Mouse (Mus musculus) heart, embryonic 14.5 days (tissue): Measurements from ENCODE around the gene Dnah17. TPM values are rescaled to one million over a fixed set of nuclear protein-coding genes. Genes with fewer than 3 reads are reported as not detected.

Source experiments
- ATAC-seq: fragments of 200-750 bp; cut with Nextera tagmentation; 2 replicates; pipeline ENCODE4 v1.8.0; 2017; ENCODE audit warnings: low read depth, moderate TSS enrichment; ENCODE audit not compliant: insufficient number of reproducible peaks, insufficient read depth, low FRiP score
- H3K27ac ChIP-seq, 2 experiments: fragments of 200-500 bp in 1 of 2; fragments of 300-500 bp in 1 of 2; sonication (generic) in 1 of 2; replicated peaks in 1 of 2; 2 replicates each; pipeline ENCODE4 v1.5.1; 2012 to 2014; ENCODE audit warnings: low read depth in 2 of 2, low read length in 2 of 2, control low read depth in 1 of 2, mild to moderate bottlenecking in 1 of 2, mixed read lengths in 1 of 2; ENCODE audit not compliant: control insufficient read depth in 1 of 2, insufficient read depth in 1 of 2
- H3K27me3 ChIP-seq: fragments of 300-500 bp; sonication (generic); 2 replicates; pipeline ENCODE4 v1.6.1; 2014; ENCODE audit warnings: mild to moderate bottlenecking, low read length, control low read depth; ENCODE audit not compliant: control insufficient read depth, insufficient read depth
- H3K36me3 ChIP-seq: fragments of 300-500 bp; sonication (generic); 2 replicates; pipeline ENCODE4 v1.6.1; 2014; ENCODE audit warnings: mild to moderate bottlenecking, control low read depth, low read length, mixed read lengths; ENCODE audit not compliant: control insufficient read depth, insufficient read depth
- H3K4me1 ChIP-seq, 2 experiments: fragments of 200-500 bp in 1 of 2; fragments of 300-500 bp in 1 of 2; sonication (generic) in 1 of 2; 2 replicates each; pipeline ENCODE4 v1.6.1; 2012 to 2014; ENCODE audit warnings: low read length in 2 of 2, control low read depth in 1 of 2, mixed read lengths in 1 of 2; ENCODE audit not compliant: control insufficient read depth in 2 of 2, insufficient read depth in 2 of 2
- H3K4me2 ChIP-seq: fragments of 300-500 bp; sonication (generic); 2 replicates; pipeline ENCODE4 v1.6.1; 2014; ENCODE audit warnings: mild to moderate bottlenecking, low read length
- H3K4me3 ChIP-seq, 2 experiments: fragments of 200-500 bp in 1 of 2; fragments of 300-500 bp in 1 of 2; sonication (generic) in 1 of 2; 2 replicates each; pipeline ENCODE4 v1.5.1; 2012 to 2014; ENCODE audit warnings: low read length in 2 of 2, mild to moderate bottlenecking in 2 of 2, control low read depth in 1 of 2, low read depth in 1 of 2, moderate library complexity in 1 of 2; ENCODE audit not compliant: control insufficient read depth in 1 of 2, insufficient read depth in 1 of 2
- H3K9ac ChIP-seq: fragments of 300-500 bp; sonication (generic); 2 replicates; pipeline ENCODE4 v1.6.1; 2014; ENCODE audit warnings: mild to moderate bottlenecking, low read length
- H3K9me3 ChIP-seq: fragments of 300-500 bp; sonication (generic); 2 replicates; pipeline ENCODE4 v1.6.1; 2016; ENCODE audit warnings: low read length, control low read depth; ENCODE audit not compliant: control insufficient read depth
- WGBS: fragments of 180-500 bp; shearing (Covaris S2); extraction: QIAGEN DNeasy Blood & Tissue Kit; methylation state at CpG from one replicate; pipeline ENCODE4 v1.1.7; 2014; 5-methylcytosine and 5-hydroxymethylcytosine counted together
- polyA plus RNA-seq: library from polyadenylated mRNA; unstranded; fragments of >200 nt; fragmentation: Nextera tagmentation; extraction: Ambion mirVana; gene quantifications from 2 replicates; pipeline ENCODE4 v1.2.1, GENCODE M21; 2014

Dnah17 gene
- polyA plus RNA-seq, 1 experiment from 2014 or later: 0.23 TPM

- 85% methylated on average over 16 of the region's 16 CpGs for WGBS
- Histone ChIP-seq H3K4me1 (no peaks in the 10 kb centered on the region), H3K36me3 (no peaks in the 10 kb centered on the region), H3K9ac (no peak overlapping the region), H3K4me2 (no peak overlapping the region), H3K4me3 (no peak overlapping the region), H3K27me3 (no peaks in the 10 kb centered on the region), H3K9me3 (no peaks in the 10 kb centered on the region), H3K27ac (no peak overlapping the region)
- ATAC-seq: no peak
Measured at GRCm38 (mm10) chr11:118050174-118050573, 80.3 kb downstream of the Dnah17 start.

DNA sequence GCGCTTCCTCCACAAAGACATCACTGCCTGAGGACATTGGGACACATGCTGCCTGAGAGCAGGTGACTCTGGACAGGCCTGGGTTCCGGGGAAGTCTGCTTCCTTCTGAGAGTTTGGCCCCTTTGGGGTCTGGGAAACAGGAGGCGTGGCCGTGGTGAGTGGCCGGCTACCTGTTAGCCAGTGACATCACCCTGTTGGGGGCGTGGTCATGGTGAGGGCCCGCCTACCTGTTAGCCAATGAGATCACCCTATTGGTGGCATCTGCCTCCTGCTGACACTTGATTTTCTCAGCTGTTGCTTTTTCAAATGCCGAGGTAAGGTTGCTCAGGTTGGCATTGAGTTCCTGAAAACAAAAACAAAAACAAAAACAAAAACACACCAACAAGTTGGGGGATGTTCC lies 80.8 kb downstream of the Dnah17 start:
- Histone ChIP-seq H3K9me3 (no peaks in the 10 kb centered on the region), H3K4me3 (no peak overlapping the region), H3K27me3 (no peaks in the 10 kb centered on the region), H3K9ac (no peak overlapping the region), H3K36me3 (no peaks in the 10 kb centered on the region), H3K4me2 (no peak overlapping the region), H3K27ac (no peak overlapping the region), H3K4me1 (no peaks in the 10 kb centered on the region)
- 28% methylated on average over 8 of the region's 8 CpGs for WGBS
- no peak for ATAC-seq

GRCm38 (mm10) chr11:118043293-118043907 lies 87.0 kb downstream of the Dnah17 start:
- WGBS: 48% methylated on average over 14 of the region's 14 CpGs
- no peak for ATAC-seq
- H3K9me3 ChIP-seq: no peaks in the 10 kb centered on the region
- no peak overlapping the region for H3K4me3 ChIP-seq
- no peak overlapping the region for H3K4me2 ChIP-seq
- H3K27me3 ChIP-seq: no peaks in the 10 kb centered on the region
- peaks cover 6 to 7% of the 10 kb centered on the region in 2 experiments; a peak in 3 of 4 replicates for H3K4me1 ChIP-seq
- H3K9ac ChIP-seq: no peak overlapping the region
- H3K27ac ChIP-seq: no peak overlapping the region
- no peaks in the 10 kb centered on the region for H3K36me3 ChIP-seq

GRCm38 (mm10) chr11:118042791-118043190 lies 87.6 kb downstream of the Dnah17 start:
- 75% methylated on average over 9 of the region's 9 CpGs for WGBS
- no peak overlapping the region for H3K9ac ChIP-seq
- no peaks in the 10 kb centered on the region for H3K27me3 ChIP-seq
- H3K4me2 ChIP-seq: no peak overlapping the region
- no peaks in the 10 kb centered on the region for H3K36me3 ChIP-seq
- no peak overlapping the region for H3K4me3 ChIP-seq
- no peak for ATAC-seq
- H3K27ac ChIP-seq: no peak overlapping the region
- no peaks in the 10 kb centered on the region for H3K9me3 ChIP-seq
- H3K4me1 ChIP-seq: peaks cover 6 to 7% of the 10 kb centered on the region in 2 experiments; a peak in 3 of 4 replicates

- Histone ChIP-seq H3K27ac (no peak overlapping the region), H3K4me3 (no peak overlapping the region), H3K27me3 (no peaks in the 10 kb centered on the region), H3K9me3 (no peaks in the 10 kb centered on the region), H3K4me2 (no peak overlapping the region), H3K9ac (no peak overlapping the region), H3K36me3 (no peaks in the 10 kb centered on the region), H3K4me1 (peaks cover 0 to 3% of the 10 kb centered on the region in 2 experiments; a peak in 1 of 4 replicates)
- ATAC-seq: no peak
- 72% methylated on average over 9 of the region's 9 CpGs for WGBS
Measured at GRCm38 (mm10) chr11:118035068-118035467, 95.4 kb downstream of the Dnah17 start.

- Histone ChIP-seq H3K9ac (no peak overlapping the region), H3K4me3 (no peak overlapping the region), H3K36me3 (no peaks in the 10 kb centered on the region), H3K9me3 (no peaks in the 10 kb centered on the region), H3K27ac (no peak overlapping the region), H3K4me2 (no peak overlapping the region), H3K27me3 (no peaks in the 10 kb centered on the region), H3K4me1 (peaks cover 0 to 3% of the 10 kb centered on the region in 2 experiments; a peak in 1 of 4 replicates)
- WGBS: 77% methylated on average over 13 of the region's 13 CpGs
- no peak for ATAC-seq
Measured at GRCm38 (mm10) chr11:118034395-118034794, 96.0 kb downstream of the Dnah17 start.

DNA sequence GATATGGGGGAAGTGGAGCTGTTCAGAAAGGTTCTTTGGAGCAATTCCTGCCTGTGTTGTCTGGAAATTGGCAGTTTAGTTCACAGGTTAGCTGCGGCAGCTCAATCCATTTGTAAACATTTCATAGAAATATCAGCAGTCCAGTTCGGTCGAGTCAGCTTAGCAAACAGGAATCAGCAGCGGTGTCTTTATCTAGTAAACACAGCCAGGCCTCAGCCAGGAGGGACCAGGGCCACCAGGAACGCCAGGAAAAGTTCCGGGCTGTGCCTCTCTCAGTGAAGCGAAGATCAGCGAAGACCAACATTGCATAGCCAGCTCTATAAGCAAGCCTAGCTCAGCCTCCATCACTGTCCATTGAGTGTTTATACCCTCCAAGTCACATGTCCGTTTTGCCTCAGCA lies 99.3 kb downstream of the Dnah17 start:
- 88% methylated on average over 9 of the region's 9 CpGs for WGBS
- Histone ChIP-seq H3K4me3 (no peak overlapping the region), H3K4me2 (no peak overlapping the region), H3K36me3 (0 out of 2 replicates have a peak, but pooled peaks cover 7% of the 10 kb centered on the region), H3K27ac (no peak overlapping the region), H3K4me1 (peaks cover 0 to 3% of the 10 kb centered on the region in 2 experiments; a peak in 1 of 4 replicates), H3K9ac (no peak overlapping the region), H3K27me3 (no peaks in the 10 kb centered on the region), H3K9me3 (no peaks in the 10 kb centered on the region)
- no peak for ATAC-seq

DNA sequence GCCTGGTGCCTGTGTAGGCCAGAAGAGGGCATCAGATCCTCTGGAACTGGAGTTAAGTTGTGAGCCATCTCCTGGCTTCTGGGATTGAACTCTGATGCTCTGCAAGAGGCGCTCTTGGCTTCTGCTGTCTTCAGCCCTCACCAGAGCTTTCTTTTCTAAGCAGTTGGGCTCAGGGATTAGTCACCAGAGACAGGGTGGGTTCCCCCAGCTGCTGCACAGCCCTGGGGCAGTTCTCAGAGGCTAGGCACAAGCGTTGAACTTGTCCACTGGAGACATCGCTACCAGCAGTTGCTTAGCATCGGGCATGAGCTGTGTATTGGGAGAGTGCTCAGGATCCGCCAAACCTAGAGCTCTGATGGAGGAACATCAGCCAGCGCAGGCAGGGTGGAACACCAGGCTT lies 101.3 kb downstream of the Dnah17 start:
- H3K36me3 ChIP-seq: peaks cover 24% of the 10 kb centered on the region
- no peak overlapping the region for H3K4me3 ChIP-seq
- WGBS: 91% methylated on average over 6 of the region's 6 CpGs
- H3K9me3 ChIP-seq: no peaks in the 10 kb centered on the region
- H3K9ac ChIP-seq: no peak overlapping the region
- no peak overlapping the region for H3K27ac ChIP-seq
- no peaks in the 10 kb centered on the region for H3K4me1 ChIP-seq
- H3K4me2 ChIP-seq: no peak overlapping the region
- no peak for ATAC-seq
- H3K27me3 ChIP-seq: no peaks in the 10 kb centered on the region
